Mouse (Mus musculus): ENCODE measurements at regions not wholly inside any gene's neighbourhood (a gene's known extent, or its start where the extent isn't known, plus 50 kb on each side); places are given as distances from the start of the nearest gene placed in this dataset.

DNA sequence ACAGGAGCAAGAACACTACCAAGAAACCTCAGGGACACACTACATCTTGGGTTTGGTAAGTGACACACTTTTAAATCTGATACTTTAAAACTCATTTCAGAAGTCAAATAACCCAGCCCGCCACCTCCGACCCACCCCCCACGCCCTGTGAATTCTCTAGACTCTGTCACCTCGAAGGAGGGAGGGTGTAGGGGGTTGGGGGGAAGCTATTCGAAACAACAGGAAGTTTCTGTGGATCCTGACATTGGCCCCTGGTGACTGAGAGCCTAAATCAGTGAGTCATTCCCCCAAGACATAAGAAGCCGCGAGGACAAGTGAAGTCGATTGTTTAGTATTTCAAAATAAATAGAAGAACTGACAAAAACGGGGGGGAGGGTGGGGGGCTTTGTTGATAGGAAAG is 198.7 kb upstream of the Spdye4c start:
- Histone ChIP-seq H3K27ac (no peak overlapping the region), H3K9me3 (replicated peaks) (no peaks in the 10 kb centered on the region), H3K4me2 (peak overlapping the region; percentile 39), H3K4me3 (replicated peaks) (0 out of 2 replicates have a peak overlapping the region, but pooled peaks have one; percentile 10), H3K4me1 (peaks cover 55% of the 10 kb centered on the region), H3K9ac (0 out of 2 replicates have a peak overlapping the region, but pooled peaks have one; percentile 10), H3K36me3 (no peaks in the 10 kb centered on the region), H3K27me3 (peaks cover 8% of the 10 kb centered on the region; the same call in 1 of the 2 replicates)
- WGBS = 10% methylated on average over 9 of the region's 9 CpGs
- ATAC-seq (replicated peaks; ENCODE audit: low FRiP score) = no peak

GRCm38 (mm10) chr2:128393401-128393800 is 197.6 kb upstream of the Spdye4c start:
- Histone ChIP-seq H3K9ac (no peak overlapping the region), H3K27ac (no peak overlapping the region), H3K4me3 (replicated peaks) (no peak overlapping the region), H3K9me3 (replicated peaks) (no peaks in the 10 kb centered on the region), H3K4me2 (no peak overlapping the region), H3K36me3 (no peaks in the 10 kb centered on the region), H3K4me1 (peaks cover 49% of the 10 kb centered on the region), H3K27me3 (peaks cover 8% of the 10 kb centered on the region; the same call in 1 of the 2 replicates)
- WGBS = 29% methylated on average over 8 of the region's 8 CpGs
- no peak for ATAC-seq (replicated peaks; ENCODE audit: low FRiP score)

DNA sequence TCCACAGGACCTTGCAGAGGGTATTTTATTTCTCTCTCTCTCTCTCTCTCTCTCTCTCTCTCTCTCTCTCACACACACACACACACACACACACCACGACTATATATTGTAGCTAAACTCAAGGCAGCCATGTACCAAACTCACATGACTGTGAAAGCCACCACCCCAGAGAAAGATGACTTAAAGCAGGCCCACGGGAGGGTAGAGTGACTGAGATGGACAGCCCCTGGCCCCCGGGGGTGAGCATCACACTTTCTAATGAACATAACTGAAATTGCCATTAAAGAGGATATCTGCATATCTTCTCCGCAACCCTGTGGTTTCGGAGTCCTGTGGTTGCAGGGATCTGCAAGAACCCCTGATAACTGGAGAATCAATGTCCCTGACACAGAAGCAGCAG is 197.1 kb upstream of the Spdye4c start:
- Histone ChIP-seq H3K4me3 (replicated peaks) (no peak overlapping the region), H3K27ac (no peak overlapping the region), H3K4me2 (no peak overlapping the region), H3K9me3 (replicated peaks) (no peaks in the 10 kb centered on the region), H3K27me3 (peaks cover 8% of the 10 kb centered on the region; the same call in 1 of the 2 replicates), H3K9ac (no peak overlapping the region), H3K36me3 (no peaks in the 10 kb centered on the region), H3K4me1 (peaks cover 44% of the 10 kb centered on the region)
- no peak for ATAC-seq (replicated peaks; ENCODE audit: low FRiP score)
- WGBS = 67% methylated on average over 5 of the region's 5 CpGs

- H3K4me1 ChIP-seq = peaks cover 37% of the 10 kb centered on the region
- no peak for ATAC-seq (replicated peaks; ENCODE audit: low FRiP score)
- H3K27me3 ChIP-seq = peaks cover 11% of the 10 kb centered on the region; the same call in 1 of the 2 replicates
- no peaks in the 10 kb centered on the region for H3K9me3 ChIP-seq (replicated peaks)
- no peaks in the 10 kb centered on the region for H3K36me3 ChIP-seq
- 52% methylated on average over 4 of the region's 4 CpGs for WGBS
- H3K27ac ChIP-seq = no peak overlapping the region
- H3K9ac ChIP-seq = no peak overlapping the region
- H3K4me2 ChIP-seq = no peak overlapping the region
- no peak overlapping the region for H3K4me3 ChIP-seq (replicated peaks)
Observed at GRCm38 (mm10) chr2:128395308-128396007, 195.6 kb upstream of the Spdye4c start.

- H3K36me3 ChIP-seq = no peaks in the 10 kb centered on the region
- ATAC-seq (replicated peaks; ENCODE audit: low FRiP score) = peak; percentile 91
- H3K4me2 ChIP-seq = no peak overlapping the region
- WGBS = 3% methylated on average over 9 of the region's 9 CpGs
- H3K27ac ChIP-seq = no peak overlapping the region
- H3K4me3 ChIP-seq (replicated peaks) = no peak overlapping the region
- H3K4me1 ChIP-seq = peaks cover 39% of the 10 kb centered on the region
- no peak overlapping the region for H3K9ac ChIP-seq
- peaks cover 15% of the 10 kb centered on the region for H3K27me3 ChIP-seq
- H3K9me3 ChIP-seq (replicated peaks) = no peaks in the 10 kb centered on the region
Observed at GRCm38 (mm10) chr2:128396008-128396346, 195.0 kb upstream of the Spdye4c start.

GRCm38 (mm10) chr2:128401359-128401758 is 189.7 kb upstream of the Spdye4c start:
- Histone ChIP-seq H3K4me3 (replicated peaks) (no peak overlapping the region), H3K36me3 (no peaks in the 10 kb centered on the region), H3K9ac (no peak overlapping the region), H3K4me1 (peaks cover 32% of the 10 kb centered on the region), H3K9me3 (replicated peaks) (no peaks in the 10 kb centered on the region), H3K27me3 (peaks cover 13% of the 10 kb centered on the region; the same call in 1 of the 2 replicates), H3K27ac (no peak overlapping the region), H3K4me2 (no peak overlapping the region)
- ATAC-seq (replicated peaks; ENCODE audit: low FRiP score) = no peak
- WGBS = 39% methylated on average over 8 of the region's 8 CpGs

DNA sequence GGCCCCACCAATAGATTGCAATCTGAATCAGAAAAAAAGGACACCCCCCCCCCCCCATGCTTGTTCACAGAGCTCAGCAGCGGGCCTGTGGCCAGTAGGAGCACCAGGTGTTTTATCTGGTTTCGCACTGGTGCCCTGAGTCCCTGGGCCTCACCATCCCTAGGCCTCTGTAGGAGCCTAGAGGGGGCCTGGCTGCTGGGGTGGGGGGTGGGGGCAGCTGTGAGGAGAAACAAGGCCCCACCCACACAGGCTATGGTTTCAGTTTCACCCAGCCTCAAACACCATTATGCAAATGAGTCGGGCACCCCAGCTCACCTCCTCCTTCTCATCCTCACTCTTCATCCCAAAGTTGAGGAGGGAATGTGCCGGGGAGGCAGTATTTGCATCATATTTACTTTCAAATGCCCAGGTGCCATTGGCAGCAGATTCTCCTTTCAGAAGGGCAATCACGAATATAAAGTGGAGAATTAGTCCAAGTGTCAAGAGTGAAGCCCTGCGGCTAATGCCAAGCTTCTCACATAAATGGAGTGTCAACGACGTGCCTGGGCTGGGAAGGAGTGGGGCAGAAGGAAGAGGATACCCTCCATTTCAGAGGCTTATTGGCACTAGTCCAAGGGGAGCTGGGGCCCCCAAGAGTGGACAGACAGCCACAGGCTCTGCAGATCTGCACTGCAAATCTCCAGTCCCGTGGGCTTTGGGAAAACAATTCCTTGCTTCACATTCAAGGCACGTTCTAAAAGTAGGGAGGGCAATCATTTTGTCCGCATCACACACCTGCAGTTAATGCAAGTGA is 187.7 kb upstream of the Spdye4c start:
- Histone ChIP-seq H3K9ac (no peak overlapping the region), H3K9me3 (replicated peaks) (no peaks in the 10 kb centered on the region), H3K36me3 (no peaks in the 10 kb centered on the region), H3K4me1 (peaks cover 32% of the 10 kb centered on the region), H3K4me3 (replicated peaks) (no peak overlapping the region), H3K27me3 (peaks cover 13% of the 10 kb centered on the region; the same call in 1 of the 2 replicates), H3K27ac (no peak overlapping the region), H3K4me2 (0 out of 2 replicates have a peak overlapping the region, but pooled peaks have one; percentile 1)
- peak; percentile 58 for ATAC-seq (replicated peaks; ENCODE audit: low FRiP score)
- WGBS = 32% methylated on average over 11 of the region's 11 CpGs

GRCm38 (mm10) chr2:128404405-128404804 is 186.6 kb upstream of the Spdye4c start:
- H3K4me1 ChIP-seq = peaks cover 32% of the 10 kb centered on the region
- ATAC-seq (replicated peaks; ENCODE audit: low FRiP score) = no peak
- no peak overlapping the region for H3K4me2 ChIP-seq
- no peak overlapping the region for H3K9ac ChIP-seq
- no peak overlapping the region for H3K4me3 ChIP-seq (replicated peaks)
- 79% methylated on average over 3 of the region's 3 CpGs for WGBS
- H3K9me3 ChIP-seq (replicated peaks) = no peaks in the 10 kb centered on the region
- 0 out of 2 replicates have a peak overlapping the region, but pooled peaks have one; percentile 7 for H3K27ac ChIP-seq
- no peaks in the 10 kb centered on the region for H3K36me3 ChIP-seq
- peaks cover 13% of the 10 kb centered on the region; the same call in 1 of the 2 replicates for H3K27me3 ChIP-seq

GRCm38 (mm10) chr2:128407076-128407475 is 183.9 kb upstream of the Spdye4c start:
- 76% methylated on average over 7 of the region's 7 CpGs for WGBS
- ATAC-seq (replicated peaks; ENCODE audit: low FRiP score) = no peak
- H3K9me3 ChIP-seq (replicated peaks) = no peaks in the 10 kb centered on the region
- H3K36me3 ChIP-seq = no peaks in the 10 kb centered on the region
- H3K27me3 ChIP-seq = 0 out of 2 replicates have a peak, but pooled peaks cover 1% of the 10 kb centered on the region
- H3K4me2 ChIP-seq = no peak overlapping the region
- H3K4me3 ChIP-seq (replicated peaks) = no peak overlapping the region
- H3K9ac ChIP-seq = no peak overlapping the region
- no peak overlapping the region for H3K27ac ChIP-seq
- peaks cover 28% of the 10 kb centered on the region for H3K4me1 ChIP-seq

GRCm38 (mm10) chr2:128408718-128409117 is 182.3 kb upstream of the Spdye4c start:
- Histone ChIP-seq H3K27me3 (no peaks in the 10 kb centered on the region), H3K27ac (no peak overlapping the region), H3K9me3 (replicated peaks) (no peaks in the 10 kb centered on the region), H3K4me3 (replicated peaks) (no peak overlapping the region), H3K9ac (no peak overlapping the region), H3K4me1 (peaks cover 28% of the 10 kb centered on the region), H3K36me3 (no peaks in the 10 kb centered on the region), H3K4me2 (no peak overlapping the region)
- WGBS = 42% methylated on average over 6 of the region's 6 CpGs
- no peak for ATAC-seq (replicated peaks; ENCODE audit: low FRiP score)

DNA sequence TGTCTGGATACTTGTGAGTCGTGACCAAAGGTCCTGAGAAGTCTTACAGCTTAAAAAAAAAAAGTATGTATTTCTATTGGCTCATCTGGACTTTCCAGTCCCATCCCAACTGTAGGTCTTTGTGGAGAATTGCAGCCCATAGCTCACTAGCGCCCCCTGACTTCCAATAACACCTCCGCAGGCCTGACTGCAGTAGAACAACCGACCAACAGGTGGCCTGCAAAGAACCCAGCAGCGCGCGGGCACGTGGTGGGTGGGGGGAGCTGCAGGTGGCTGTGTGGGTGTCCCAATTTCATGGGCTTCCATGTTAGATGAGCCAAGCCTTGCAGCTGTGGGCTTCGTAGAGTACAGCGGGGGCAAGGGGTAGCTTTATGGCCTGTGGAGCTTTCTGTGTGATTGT is 178.7 kb upstream of the Spdye4c start:
- H3K4me2 ChIP-seq = peak overlapping the region; percentile 30; the same call in 1 of the 2 replicates
- peak; percentile 31 for ATAC-seq (replicated peaks; ENCODE audit: low FRiP score)

GRCm38 (mm10) chr2:128412974-128413373 is 178.0 kb upstream of the Spdye4c start:
- 8% methylated on average over 10 of the region's 10 CpGs for WGBS
- H3K9me3 ChIP-seq (replicated peaks) = no peaks in the 10 kb centered on the region
- peak overlapping the region; percentile 30 for H3K4me2 ChIP-seq
- peaks cover 17% of the 10 kb centered on the region for H3K4me1 ChIP-seq
- no peak overlapping the region for H3K9ac ChIP-seq
- H3K4me3 ChIP-seq (replicated peaks) = no peak overlapping the region
- H3K27me3 ChIP-seq = no peaks in the 10 kb centered on the region
- peak; percentile 76 for ATAC-seq (replicated peaks; ENCODE audit: low FRiP score)
- H3K27ac ChIP-seq = 0 out of 2 replicates have a peak overlapping the region, but pooled peaks have one; percentile 2
- no peaks in the 10 kb centered on the region for H3K36me3 ChIP-seq

More for the DNA sequence above, 178.7 kb upstream of the Spdye4c start:
- Histone ChIP-seq H3K9me3 (replicated peaks) (no peaks in the 10 kb centered on the region), H3K4me1 (peaks cover 17% of the 10 kb centered on the region), H3K27ac (0 out of 2 replicates have a peak overlapping the region, but pooled peaks have one; percentile 2), H3K27me3 (no peaks in the 10 kb centered on the region), H3K36me3 (no peaks in the 10 kb centered on the region), H3K9ac (no peak overlapping the region), H3K4me3 (replicated peaks) (no peak overlapping the region)
- WGBS = 12% methylated on average over 10 of the region's 10 CpGs

Measured in kidney, embryonic 15.5 days (tissue).